Mouse (Mus musculus) urinary bladder, postnatal 36 days (tissue): ENCODE measurements around the gene 2810006K23Rik.
"Not testable (repeated sequence)": the region's sequence is repeated elsewhere in the genome, so short reads cannot be mapped to it uniquely, and the experiment has no call there.

ENCODE experiments used
- DNase-seq, 2 experiments: peaks; one replicate each; pipeline ENCODE4 v3.0.0; 2022; ENCODE audit warnings: low spot score in 2 of 2, mixed read lengths in 1 of 2

2810006K23Rik gene

GRCm38 (mm10) chr5:124327510-124328364 lies at the start of gene 2810006K23Rik, which contains the start of gene Mphosph9:
Gene 2810006K23Rik (plus strand): TSS chr5:124328089.
Gene Mphosph9 (minus strand): TSS chr5:124327972.
- peak; percentile 99 for DNase-seq

GRCm38 (mm10) chr5:124282854-124283253 lies 45.0 kb upstream of the 2810006K23Rik start:
- no peak for DNase-seq

DNA sequence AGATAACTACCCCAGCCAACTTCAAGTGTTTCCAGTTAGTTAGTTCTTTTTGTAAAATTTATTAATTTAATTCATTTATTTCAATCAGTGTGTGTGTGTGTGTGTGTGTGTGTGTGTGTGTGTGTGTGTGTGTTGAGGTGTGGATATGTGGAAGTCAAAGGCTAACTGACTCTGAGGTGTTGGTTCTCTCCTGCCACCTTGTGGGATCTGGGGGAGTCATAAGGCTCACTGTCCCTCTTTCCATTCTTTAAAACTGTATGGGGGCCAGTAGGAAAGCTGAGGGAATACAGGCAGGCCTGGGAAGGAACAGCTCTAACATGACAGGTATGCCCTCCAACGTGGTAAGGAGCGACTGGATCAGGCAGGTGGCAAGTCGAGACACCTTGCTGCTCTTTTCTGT lies 43.6 kb upstream of the 2810006K23Rik start:
- DNase-seq = no peak

- DNase-seq = no peak
Observed at GRCm38 (mm10) chr5:124287616-124288247, 40.2 kb upstream of the 2810006K23Rik start.

- no peak for DNase-seq
Observed at GRCm38 (mm10) chr5:124290216-124290615, 37.7 kb upstream of the 2810006K23Rik start.

DNA sequence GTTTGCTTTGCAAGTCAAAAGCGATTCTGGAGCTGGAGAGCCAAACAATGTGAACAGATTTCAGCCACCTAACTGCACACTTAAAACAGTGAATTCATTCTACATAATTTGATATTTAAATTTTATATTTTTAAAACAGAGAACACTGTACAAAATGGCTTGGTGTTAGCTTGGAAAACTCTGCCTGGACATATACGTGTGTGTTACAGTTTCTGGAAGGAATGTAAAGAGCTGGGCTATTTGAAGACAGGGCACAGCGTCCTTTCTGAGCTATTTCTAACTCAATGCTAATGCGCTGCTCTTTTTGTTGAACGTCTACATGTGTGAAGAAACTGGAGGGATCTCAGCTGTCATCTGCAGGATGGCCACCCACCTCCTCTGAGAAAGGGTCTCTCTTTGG lies 33.9 kb upstream of the 2810006K23Rik start:
- no peak for DNase-seq

DNA sequence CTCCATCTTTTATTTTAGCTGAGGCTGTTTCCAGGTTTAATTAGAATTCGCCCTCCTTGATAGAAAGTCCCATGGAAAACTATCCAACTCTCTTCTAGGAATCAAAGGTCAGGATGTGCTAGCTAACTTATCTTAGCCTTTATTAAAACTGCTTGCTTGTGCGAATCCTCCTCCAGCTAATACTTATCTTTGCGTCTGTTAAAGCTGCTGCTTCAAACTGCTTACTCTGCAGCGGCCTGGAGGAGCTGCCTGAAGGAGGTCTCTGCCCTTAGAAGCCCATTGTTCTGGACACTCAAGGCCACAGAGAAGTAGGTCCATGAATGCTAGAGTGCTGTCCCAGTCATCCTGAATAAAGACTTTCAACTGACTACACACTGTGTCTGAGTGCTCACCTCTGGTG lies 31.4 kb upstream of the 2810006K23Rik start:
- no peak for DNase-seq

- not testable (repeated sequence) for DNase-seq
Observed at GRCm38 (mm10) chr5:124299307-124299706, 28.6 kb upstream of the 2810006K23Rik start.

- DNase-seq = no peak
Observed at GRCm38 (mm10) chr5:124300132-124300531, 27.8 kb upstream of the 2810006K23Rik start.

GRCm38 (mm10) chr5:124302853-124303252 lies 25.0 kb upstream of the 2810006K23Rik start:
- DNase-seq = not testable (repeated sequence)

DNA sequence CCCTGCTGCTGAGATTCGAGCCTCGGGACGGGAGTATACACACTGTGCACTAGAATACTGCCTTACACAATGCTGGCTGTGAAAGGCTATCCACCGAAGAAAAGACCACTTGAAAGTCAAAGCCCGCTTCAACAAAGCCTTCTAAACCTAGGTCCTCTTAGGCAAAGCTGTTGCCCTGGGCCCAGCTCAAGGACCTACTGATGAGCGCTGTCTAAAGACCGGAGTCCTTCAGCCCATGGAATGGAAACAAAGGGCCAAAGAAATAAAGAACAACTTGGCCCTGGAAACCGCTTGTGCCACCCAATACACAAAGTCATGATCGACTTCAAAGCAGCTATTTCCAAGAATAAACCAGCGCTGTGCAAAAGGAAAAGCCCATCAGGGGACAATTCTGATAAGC lies 18.7 kb upstream of the 2810006K23Rik start:
- no peak for DNase-seq

DNA sequence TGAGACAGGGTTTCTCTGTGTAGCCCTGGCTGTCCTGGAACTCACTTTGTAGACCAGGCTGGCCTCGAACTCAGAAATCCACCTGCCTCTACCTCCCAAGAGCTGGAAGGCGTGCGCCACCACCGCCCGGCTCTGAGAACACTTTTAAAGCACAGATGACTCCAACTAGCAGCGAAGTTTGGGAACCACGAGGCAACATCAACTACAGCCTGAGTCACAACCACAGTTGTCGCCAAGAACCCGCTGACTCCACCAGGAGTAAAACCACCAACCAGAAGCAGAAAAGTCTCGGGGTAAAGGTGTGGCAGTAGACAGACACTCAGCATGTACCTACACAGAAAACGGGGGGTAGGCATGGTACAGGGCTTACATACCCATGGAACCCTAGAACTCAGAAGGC lies 17.8 kb upstream of the 2810006K23Rik start:
- DNase-seq = no peak

- no peak for DNase-seq
Observed at GRCm38 (mm10) chr5:124315498-124315897, 12.4 kb upstream of the 2810006K23Rik start.

DNA sequence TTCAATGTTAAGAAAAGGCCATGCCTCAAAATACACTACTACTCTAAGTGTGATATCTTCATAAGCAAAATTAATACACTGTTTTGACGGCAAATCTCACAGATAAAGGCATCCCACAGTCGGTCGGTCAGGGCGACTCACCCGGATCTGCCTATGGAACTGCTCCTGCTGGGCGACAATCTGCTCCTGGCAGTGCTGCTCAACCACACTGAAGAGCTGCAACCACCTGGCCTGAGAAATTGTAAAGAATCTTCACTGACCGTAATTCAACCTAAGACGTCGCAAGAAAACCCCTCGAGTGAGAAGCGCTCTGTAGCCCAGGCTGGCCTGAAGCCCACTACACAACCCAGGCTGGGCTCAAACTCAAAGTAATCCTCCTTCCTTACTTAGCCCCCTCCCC lies 11.9 kb upstream of the 2810006K23Rik start:
- no peak for DNase-seq

- no peak for DNase-seq
Observed at GRCm38 (mm10) chr5:124317648-124318047, 10.2 kb upstream of the 2810006K23Rik start.

DNA sequence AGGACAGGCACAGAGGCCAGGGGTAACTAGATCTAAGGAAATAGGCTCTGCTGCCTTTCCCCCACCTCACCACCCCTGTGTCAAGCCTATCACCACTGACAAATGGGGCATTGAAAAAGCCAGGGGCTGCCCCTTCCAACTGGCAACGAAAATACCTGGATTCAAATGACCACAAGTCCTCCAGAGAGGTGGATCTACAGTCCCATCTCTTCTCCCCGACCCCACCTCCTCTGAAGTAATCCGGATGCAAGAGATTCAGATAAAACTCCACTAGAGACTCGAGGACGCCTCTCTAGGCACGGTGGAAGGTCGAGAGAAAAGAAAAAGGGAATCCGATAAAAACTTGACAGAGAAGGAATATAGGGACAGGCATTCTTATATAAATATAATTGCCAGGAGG lies 1.1 kb upstream of the 2810006K23Rik start:
- no peak for DNase-seq

DNA sequence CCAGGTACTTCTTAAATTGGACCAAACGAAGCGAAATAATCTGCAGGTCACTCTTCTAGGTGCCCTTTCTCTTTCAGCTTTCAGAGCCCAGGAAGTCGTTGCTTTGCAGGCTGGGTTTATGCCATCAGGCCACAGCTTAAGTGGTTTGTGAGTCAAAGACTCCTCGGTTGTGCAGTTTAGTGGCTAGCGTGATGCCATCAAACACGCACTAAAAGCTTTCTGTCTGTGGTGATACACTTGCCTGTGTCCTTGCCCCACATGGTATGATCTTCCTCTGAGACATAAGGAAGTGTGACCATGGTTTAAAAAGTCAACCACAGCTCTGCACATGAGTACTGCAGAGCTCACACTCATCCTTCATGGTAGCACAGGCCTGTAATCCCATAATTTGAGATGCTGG lies 2.2 kb downstream of the 2810006K23Rik start:
- no peak for DNase-seq

DNA sequence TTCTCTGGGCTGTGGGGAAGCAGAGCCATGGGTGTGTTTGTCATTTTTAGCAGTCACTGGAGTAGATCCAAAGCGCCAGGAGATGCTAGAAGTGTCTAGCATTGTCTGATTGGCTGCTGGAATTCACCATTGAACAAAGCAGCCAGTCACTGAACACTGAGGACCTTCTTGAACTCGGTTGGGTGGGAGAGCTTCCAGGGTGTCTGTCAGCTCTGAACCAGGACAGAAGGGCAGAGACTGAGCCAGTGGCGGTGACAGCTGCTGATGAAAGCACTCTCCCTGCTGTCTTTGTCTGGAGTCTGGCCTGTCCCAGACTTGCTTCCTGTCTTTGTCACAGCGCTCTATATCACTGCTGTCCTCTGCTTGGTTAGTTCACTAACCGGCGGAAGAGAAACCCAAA lies 6.5 kb downstream of the 2810006K23Rik start:
- no peak for DNase-seq

DNA sequence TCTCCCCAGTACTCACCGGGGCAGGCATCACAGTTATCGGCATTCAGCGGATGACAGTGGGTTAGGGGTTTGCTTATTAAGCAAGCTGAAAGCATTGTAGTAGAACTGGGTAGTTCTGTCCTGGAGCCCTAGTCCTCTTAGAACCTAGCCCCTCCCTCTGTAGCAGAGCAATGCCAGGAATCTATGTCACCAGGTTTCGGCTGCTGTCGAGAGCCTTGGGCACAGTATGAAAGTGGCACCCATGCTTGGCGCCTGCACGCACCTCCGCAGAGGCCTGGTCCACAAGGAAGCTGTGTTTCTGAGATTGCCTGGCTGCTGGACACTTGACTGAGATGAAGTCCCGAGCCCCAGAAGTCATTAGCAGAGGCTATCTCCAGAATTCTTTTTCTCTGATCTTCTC lies 9.2 kb downstream of the 2810006K23Rik start:
- no peak for DNase-seq

DNA sequence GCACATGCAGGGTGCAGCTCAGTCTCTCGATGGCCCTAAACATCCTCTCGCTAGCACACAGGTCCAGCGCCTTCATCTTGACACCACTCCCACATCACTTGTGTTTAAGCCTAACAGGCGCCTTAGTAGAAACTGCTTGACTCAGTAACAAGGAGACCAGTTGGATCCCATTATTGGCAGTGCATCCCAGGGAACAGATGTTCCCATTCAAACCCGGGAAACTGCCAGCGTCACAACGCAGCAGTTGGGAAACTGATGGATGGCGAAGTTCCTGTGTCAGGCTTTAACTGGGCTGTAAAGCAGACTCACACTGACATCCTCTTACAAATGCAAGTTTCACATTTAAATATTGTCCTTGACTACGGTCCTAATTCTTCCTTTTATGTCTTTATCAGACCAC lies 10.0 kb downstream of the 2810006K23Rik start:
- no peak for DNase-seq

DNA sequence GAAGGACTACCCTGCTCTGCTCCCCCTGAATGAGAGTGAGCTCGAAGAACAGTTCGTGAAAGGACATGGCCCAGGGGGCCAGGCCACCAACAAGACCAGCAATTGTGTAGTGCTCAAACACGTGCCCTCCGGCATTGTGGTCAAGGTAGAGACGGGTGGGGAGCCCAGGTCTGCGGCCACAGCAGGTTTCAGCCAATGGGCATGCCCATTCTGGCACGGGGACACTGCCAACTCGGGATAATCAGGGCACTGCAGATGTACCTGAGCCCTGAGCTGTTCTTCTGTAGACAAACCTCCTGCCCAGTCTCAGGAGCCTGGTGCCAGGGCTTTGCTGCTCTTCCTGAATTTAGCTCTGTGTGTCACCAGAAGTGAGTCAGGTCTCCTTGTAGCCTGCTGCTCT lies 10.9 kb downstream of the 2810006K23Rik start:
- no peak for DNase-seq

DNA sequence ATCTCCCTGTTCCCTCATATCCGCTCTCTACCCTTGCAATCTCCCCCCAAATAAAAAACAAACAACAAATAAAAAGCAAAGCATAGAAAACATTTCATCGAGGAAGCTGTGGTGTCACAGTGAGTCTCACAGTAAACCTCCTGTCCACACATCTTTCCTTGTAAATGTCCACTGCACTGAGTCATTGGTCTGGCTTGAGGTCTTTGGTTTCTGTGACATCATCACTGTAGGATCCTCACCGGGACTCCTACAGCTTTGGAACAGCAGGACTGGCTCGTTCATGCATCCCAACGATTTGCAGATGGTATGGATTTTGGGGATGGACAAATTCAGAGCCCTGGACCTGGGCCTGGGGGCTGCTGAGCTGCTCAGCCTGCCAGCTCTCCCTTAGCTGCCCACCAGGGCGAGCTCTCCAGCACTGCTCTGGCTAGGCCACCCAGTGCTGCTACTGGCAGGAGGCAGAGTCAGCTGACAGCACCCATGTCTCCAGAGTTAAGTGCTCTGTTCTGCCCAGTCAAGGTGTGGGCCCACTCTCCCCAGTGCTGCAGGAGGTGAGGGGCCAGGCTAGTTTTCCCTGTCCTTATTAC lies 14.0 kb downstream of the 2810006K23Rik start:
- not testable (repeated sequence) for DNase-seq

DNA sequence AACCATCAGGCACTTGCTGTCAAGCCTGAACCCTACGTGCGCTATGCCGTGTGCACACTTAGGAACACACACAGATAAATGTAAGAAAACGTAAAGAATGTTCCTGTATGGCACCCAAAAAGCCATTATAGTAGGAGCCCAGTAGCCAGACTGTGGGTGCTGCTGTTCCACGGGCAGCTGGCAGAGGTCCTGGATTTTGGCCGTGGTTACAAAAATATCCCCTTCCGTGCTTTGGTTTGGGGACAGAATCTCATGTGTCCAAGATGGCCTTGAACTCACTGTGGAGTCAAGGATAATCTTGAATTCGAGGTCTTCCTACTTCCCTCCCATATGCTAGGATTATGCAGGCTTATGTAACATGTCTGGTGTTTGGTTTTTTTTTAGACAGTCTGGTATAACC lies 15.0 kb downstream of the 2810006K23Rik start:
- no peak for DNase-seq
